In genomic region chr19:44297862-44298261, GRCm38 (mm10) we compare ENCODE assay signal across 8 mouse cellular contexts. TPM values are rescaled to one million over a fixed set of nuclear protein-coding genes. Genes with fewer than 3 reads are reported as not detected.
DNase-seq lines count a peak whose midpoint lies in the region; ATAC-seq and TF ChIP-seq lines count a peak whose summit lies in the region.

No protein-coding gene starts in this region.

- H3K36me3 ChIP-seq in kidney, postnatal 0 days (ENCODE audit: insufficient read depth, low read length) = peaks cover 45% of the 10 kb centered on the region
- H3K36me3 ChIP-seq in embryonic facial prominence, embryonic 13.5 days = peaks cover 77% of the 10 kb centered on the region
- peaks cover 34% of the 10 kb centered on the region for H3K36me3 ChIP-seq in hindbrain, postnatal 0 days (ENCODE audit: insufficient read depth, low read length)
- peaks cover 42% of the 10 kb centered on the region for H3K36me3 ChIP-seq in midbrain, postnatal 0 days (ENCODE audit: insufficient read depth, low read length)

- H3K4me2 ChIP-seq in kidney, postnatal 0 days (ENCODE audit: low read length) = peak overlapping the region; percentile 87
- H3K4me2 ChIP-seq in embryonic facial prominence, embryonic 13.5 days = peak overlapping the region; percentile 100
- H3K4me2 ChIP-seq in hindbrain, postnatal 0 days (ENCODE audit: low read depth, low read length) = peak overlapping the region; percentile 100
- H3K4me2 ChIP-seq in midbrain, postnatal 0 days (ENCODE audit: low read depth, low read length, poor library complexity, severe bottlenecking) = peak overlapping the region; percentile 100

- peak overlapping the region; percentile 79; the same call in 1 of the 2 replicates for H3K4me3 ChIP-seq in kidney, postnatal 0 days (replicated peaks; ENCODE audit: low read depth, low read length)
- H3K4me3 ChIP-seq in embryonic facial prominence, embryonic 13.5 days = peak overlapping the region; percentile 91
- peak overlapping the region; percentile 95 for H3K4me3 ChIP-seq in hindbrain, postnatal 0 days (ENCODE audit: low read length)
- peak overlapping the region; percentile 92 for H3K4me3 ChIP-seq in midbrain, postnatal 0 days (ENCODE audit: low read depth, low read length)

- H3K9ac ChIP-seq in kidney, postnatal 0 days (ENCODE audit: low read depth, low read length) = 0 out of 2 replicates have a peak overlapping the region, but pooled peaks have one; percentile 36
- peak overlapping the region; percentile 98 for H3K9ac ChIP-seq in embryonic facial prominence, embryonic 13.5 days
- peak overlapping the region; percentile 96 for H3K9ac ChIP-seq in hindbrain, postnatal 0 days (replicated peaks; ENCODE audit: low read length)
- H3K9ac ChIP-seq in midbrain, postnatal 0 days (replicated peaks; ENCODE audit: low read length, poor library complexity, severe bottlenecking) = peak overlapping the region; percentile 95

- H3K27ac ChIP-seq in kidney, postnatal 0 days = no peak overlapping the region
- no peak overlapping the region for H3K27ac ChIP-seq in embryonic facial prominence, embryonic 13.5 days
- no peak overlapping the region for H3K27ac ChIP-seq in hindbrain, postnatal 0 days
- no peak overlapping the region; the same call in 1 of the 2 replicates for H3K27ac ChIP-seq in midbrain, postnatal 0 days (ENCODE audit: low read depth, low read length)

- H3K27me3 ChIP-seq in kidney, postnatal 0 days (ENCODE audit: insufficient read depth, low read length) = no peaks in the 10 kb centered on the region
- no peaks in the 10 kb centered on the region for H3K27me3 ChIP-seq in embryonic facial prominence, embryonic 13.5 days
- H3K27me3 ChIP-seq in hindbrain, postnatal 0 days (ENCODE audit: insufficient read depth, low read length) = no peaks in the 10 kb centered on the region
- H3K27me3 ChIP-seq in midbrain, postnatal 0 days (ENCODE audit: insufficient read depth, low read length) = no peaks in the 10 kb centered on the region

- no peaks in the 10 kb centered on the region for H3K9me3 ChIP-seq in kidney, postnatal 0 days (replicated peaks; ENCODE audit: low read length)
- no peaks in the 10 kb centered on the region for H3K9me3 ChIP-seq in embryonic facial prominence, embryonic 13.5 days
- no peaks in the 10 kb centered on the region for H3K9me3 ChIP-seq in hindbrain, postnatal 0 days (ENCODE audit: low read length)
- no peaks in the 10 kb centered on the region for H3K9me3 ChIP-seq in midbrain, postnatal 0 days (ENCODE audit: low read length)

- TF ChIP-seq CTCF in kidney, postnatal 0 days (IDR thresholded peaks at IDR 0.05; ENCODE audit: low read depth) = no peak
- no peak for TF ChIP-seq CTCF in hindbrain, postnatal 0 days (IDR thresholded peaks at IDR 0.05; ENCODE audit: low read depth)
- TF ChIP-seq CTCF in midbrain, postnatal 0 days (IDR thresholded peaks at IDR 0.05) = no peak

- no peak for DNase-seq in kidney, postnatal 0 days (ENCODE audit: low spot score)
- no peak for DNase-seq in kidney, adult 18-20 months
- DNase-seq in hindbrain, postnatal 0 days (ENCODE audit: low spot score) = no peak
- no peak for DNase-seq in midbrain, postnatal 0 days (ENCODE audit: low spot score)
- DNase-seq in spleen, adult 18-20 months = no peak
- no peak for DNase-seq in ovary, postnatal 14 days (ENCODE audit: low spot score)

- no peak for ATAC-seq in kidney, postnatal 0 days (replicated peaks; ENCODE audit: low FRiP score, low read depth)
- ATAC-seq in embryonic facial prominence, embryonic 13.5 days (ENCODE audit: insufficient number of reproducible peaks, insufficient read depth, low FRiP score, low TSS enrichment, low read depth) = no peak
- no peak for ATAC-seq in hindbrain, postnatal 0 days
- ATAC-seq in midbrain, postnatal 0 days (ENCODE audit: low FRiP score) = no peak
- ATAC-seq in megakaryocyte progenitor cell, adult 5-6 weeks (replicated peaks; ENCODE audit: poor library complexity) = no peak

- H3K4me1 ChIP-seq in kidney, postnatal 0 days (replicated peaks; ENCODE audit: insufficient read depth, low read length) = peaks cover 43% of the 10 kb centered on the region
- peaks cover 74% of the 10 kb centered on the region for H3K4me1 ChIP-seq in embryonic facial prominence, embryonic 13.5 days
- H3K4me1 ChIP-seq in hindbrain, postnatal 0 days (ENCODE audit: insufficient read depth, low read length) = peaks cover 32% of the 10 kb centered on the region
- peaks cover 27% of the 10 kb centered on the region for H3K4me1 ChIP-seq in midbrain, postnatal 0 days (ENCODE audit: insufficient read depth, low read length)

- WGBS in kidney, postnatal 0 days = 69% methylated on average over 9 of the region's 9 CpGs
- 77% methylated on average over 9 of the region's 9 CpGs for WGBS in embryonic facial prominence, embryonic 13.5 days
- 48% methylated on average over 9 of the region's 9 CpGs for WGBS in hindbrain, postnatal 0 days
- 64% methylated on average over 9 of the region's 9 CpGs for WGBS in midbrain, postnatal 0 days

RNA-seq across cellular contexts. Expression of gene Scd2, which starts 4.4 kb away (rescaled TPM):
- polyA plus RNA-seq in kidney, postnatal 0 days (2015; fragmentation: Nextera tagmentation; extraction: Ambion mirVana) = 78.4 and 81.1 TPM in 2 replicates
- 211 and 213 TPM in 2 replicates for polyA plus RNA-seq in embryonic facial prominence, embryonic 13.5 days (2015; fragmentation: Nextera tagmentation; extraction: Ambion mirVana)
- 1,071 and 1,235 TPM in 2 replicates for total RNA-seq in hindbrain, postnatal 0 days (2014; rRNA removed)
- 274 and 291 TPM in 2 replicates for polyA plus RNA-seq in hindbrain, postnatal 0 days (2015; fragmentation: Nextera tagmentation; extraction: Ambion mirVana)
- total RNA-seq in midbrain, postnatal 0 days (2014; rRNA removed) = 905 and 948 TPM in 2 replicates
- polyA plus RNA-seq in midbrain, postnatal 0 days (2015; fragmentation: Nextera tagmentation; extraction: Ambion mirVana) = 224 and 226 TPM in 2 replicates
- 95.4 and 101 TPM in 2 replicates for total RNA-seq in megakaryocyte progenitor cell, adult 5-6 weeks (2015)
- total RNA-seq in megakaryocyte progenitor cell, adult 5-6 weeks (2017) = 88.5 and 107 TPM in 2 replicates

RNA-seq across cellular contexts. Expression of gene Scd4, which starts 35.0 kb away (rescaled TPM):
- polyA plus RNA-seq in kidney, postnatal 0 days (2015; fragmentation: Nextera tagmentation; extraction: Ambion mirVana) = 0.12 and 0.18 TPM in 2 replicates
- 0.15 and 0.25 TPM in 2 replicates for polyA plus RNA-seq in embryonic facial prominence, embryonic 13.5 days (2015; fragmentation: Nextera tagmentation; extraction: Ambion mirVana)
- 0.84 and 1.5 TPM in 2 replicates for total RNA-seq in hindbrain, postnatal 0 days (2014; rRNA removed)
- polyA plus RNA-seq in hindbrain, postnatal 0 days (2015; fragmentation: Nextera tagmentation; extraction: Ambion mirVana) = 0.09 and 0.16 TPM in 2 replicates
- 0.33 and 0.44 TPM in 2 replicates for total RNA-seq in midbrain, postnatal 0 days (2014; rRNA removed)
- 0.17 TPM in 1 of 2 replicates, not detected in the other for polyA plus RNA-seq in midbrain, postnatal 0 days (2015; fragmentation: Nextera tagmentation; extraction: Ambion mirVana)
- total RNA-seq in megakaryocyte progenitor cell, adult 5-6 weeks (2015) = 0.35 TPM in 1 of 2 replicates, not detected in the other
- not detected in 2 replicates for total RNA-seq in megakaryocyte progenitor cell, adult 5-6 weeks (2017)

Comparison
In these comparisons a context has a peak if more than half of its experiments do, and no peak if none do; other contexts are left out.
1. H3K9ac ChIP-seq: peak in every context shown above with its lines; median percentile 98 in embryonic facial prominence, embryonic 13.5 days; 96 in hindbrain, postnatal 0 days; 95 in midbrain, postnatal 0 days; 36 in kidney, postnatal 0 days.